Mouse (Mus musculus) midbrain, embryonic 16.5 days (tissue): ENCODE measurements around the gene Hsbp1. TPM values are rescaled to one million over a fixed set of nuclear protein-coding genes. Genes with fewer than 3 reads are reported as not detected.
A peak's percentile ranks its signal among the peaks of the same experiment; 100 is the strongest.
"Not testable (repeated sequence)": the region's sequence is repeated elsewhere in the genome, so short reads cannot be mapped to it uniquely, and the experiment has no call there.

Experiments
- ATAC-seq: fragments of 200-750 bp; cut with Nextera tagmentation; 2 replicates; pipeline ENCODE4 v1.8.0; 2017; ENCODE audit warnings: moderate TSS enrichment
- H3K27ac ChIP-seq: fragments of 300-500 bp; sonication (generic); 2 replicates; pipeline ENCODE4 v1.5.1; 2014; ENCODE audit warnings: mild to moderate bottlenecking, low read length, mixed read lengths
- H3K27me3 ChIP-seq: fragments of 300-500 bp; sonication (generic); 2 replicates; pipeline ENCODE4 v1.6.1; 2014; ENCODE audit warnings: low read depth, low read length, mixed read lengths; ENCODE audit not compliant: control insufficient read depth, insufficient read depth
- H3K36me3 ChIP-seq: fragments of 300-500 bp; sonication (generic); 2 replicates; pipeline ENCODE4 v1.6.1; 2014; ENCODE audit warnings: mild to moderate bottlenecking, low read length, moderate library complexity, mixed read lengths; ENCODE audit not compliant: control insufficient read depth, insufficient read depth
- H3K4me1 ChIP-seq: fragments of 300-500 bp; sonication (generic); 2 replicates; pipeline ENCODE4 v1.6.1; 2014; ENCODE audit warnings: mild to moderate bottlenecking, low read length, mixed read lengths; ENCODE audit not compliant: control insufficient read depth, insufficient read depth
- H3K4me2 ChIP-seq: fragments of 300-500 bp; sonication (generic); 2 replicates; pipeline ENCODE4 v1.6.1; 2014; ENCODE audit warnings: mild to moderate bottlenecking, low read length, mixed read lengths
- H3K4me3 ChIP-seq: fragments of 300-500 bp; sonication (generic); 2 replicates; pipeline ENCODE4 v1.5.1; 2014; ENCODE audit warnings: low read depth, mild to moderate bottlenecking, low read length, moderate library complexity, mixed read lengths
- H3K9ac ChIP-seq: fragments of 300-500 bp; sonication (generic); 2 replicates; pipeline ENCODE4 v1.6.1; 2014; ENCODE audit warnings: low read depth, low read length, mixed read lengths
- H3K9me3 ChIP-seq: fragments of 300-500 bp; sonication (generic); replicated peaks from 2 replicates; pipeline ENCODE4 v1.6.1; 2014; ENCODE audit warnings: mild to moderate bottlenecking, low read length, mixed read lengths; ENCODE audit not compliant: control insufficient read depth, poor library complexity, severe bottlenecking
- WGBS: fragments of 180-500 bp; shearing (Covaris S2); extraction: QIAGEN DNeasy Blood & Tissue Kit; methylation state at CpG from one replicate; pipeline ENCODE4 v1.1.7; 2014; 5-methylcytosine and 5-hydroxymethylcytosine counted together
- polyA plus RNA-seq: library from polyadenylated mRNA; unstranded; fragments of >200 nt; fragmentation: Nextera tagmentation; extraction: Ambion mirVana; gene quantifications from 2 replicates; pipeline ENCODE4 v1.2.1, GENCODE M21; 2015

Gene Hsbp1
- polyA plus RNA-seq, 1 experiment from 2014 or later = 970 TPM

DNA sequence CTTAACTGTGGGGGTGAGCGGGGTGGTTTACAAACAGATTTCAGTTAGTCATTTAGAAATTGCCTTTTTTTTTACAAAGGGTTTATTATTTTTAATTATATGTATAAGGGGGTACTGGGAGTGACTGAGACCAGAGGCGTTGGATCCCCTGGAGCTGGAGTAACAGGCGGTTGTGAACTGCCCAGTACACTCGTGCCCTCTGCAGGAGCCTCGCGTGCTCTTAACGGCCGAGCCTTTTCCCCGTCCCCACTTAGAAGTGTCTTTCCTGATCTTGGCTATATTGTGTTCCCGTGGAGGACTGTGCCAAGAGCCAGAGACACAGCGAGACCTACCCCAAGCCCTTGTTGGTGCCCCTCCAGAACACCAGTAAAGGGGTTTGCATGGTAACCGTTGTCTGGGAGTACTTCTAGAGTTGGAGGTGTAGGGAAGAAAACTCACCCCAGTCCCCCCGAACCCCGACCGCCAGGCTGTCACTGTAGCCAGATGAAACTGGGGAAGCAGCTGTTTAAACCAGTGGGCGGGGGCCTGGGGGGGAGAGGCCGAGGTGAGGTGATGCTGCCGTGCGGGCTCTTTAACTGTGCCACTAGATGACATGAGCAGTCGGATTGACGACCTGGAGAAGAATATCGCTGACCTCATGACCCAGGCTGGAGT, 868 bp downstream of the Hsbp1 start:
- H3K9ac ChIP-seq = peak overlapping the region; percentile 97
- peaks cover 10% of the 10 kb centered on the region for H3K4me1 ChIP-seq
- 64% methylated on average over 22 of the region's 22 CpGs for WGBS
- H3K9me3 ChIP-seq = no peaks in the 10 kb centered on the region
- peak overlapping the region; percentile 82 for H3K4me3 ChIP-seq
- peaks cover 5% of the 10 kb centered on the region for H3K27me3 ChIP-seq
- peaks cover 27% of the 10 kb centered on the region for H3K36me3 ChIP-seq
- ATAC-seq = peak; percentile 6; the same call in 1 of the 2 replicates
- no peak overlapping the region for H3K27ac ChIP-seq
- peak overlapping the region; percentile 80 for H3K4me2 ChIP-seq

DNA sequence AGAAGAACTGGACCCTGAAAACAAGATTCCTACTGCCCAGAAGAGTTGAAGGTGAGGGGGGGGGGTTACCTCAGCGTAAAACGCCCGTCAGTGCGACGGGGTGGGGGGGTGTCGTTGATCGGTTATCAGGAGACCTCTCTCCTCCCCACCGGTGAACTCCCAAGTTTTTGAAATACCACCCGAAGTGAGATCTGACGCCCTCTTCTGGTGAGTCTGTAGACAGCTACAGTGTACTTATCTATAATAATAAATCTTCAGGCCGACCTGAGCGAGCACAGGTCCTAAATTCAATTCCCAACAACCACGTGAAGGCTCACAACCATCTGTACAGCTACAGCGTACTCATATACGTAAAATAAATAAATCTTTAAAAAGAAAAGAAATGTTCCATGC, 1.4 kb downstream of the Hsbp1 start:
- 91% methylated on average over 15 of the region's 15 CpGs for WGBS
- ATAC-seq = no peak
- H3K27me3 ChIP-seq = peaks cover 5% of the 10 kb centered on the region
- no peaks in the 10 kb centered on the region for H3K9me3 ChIP-seq
- H3K36me3 ChIP-seq = peaks cover 27% of the 10 kb centered on the region
- H3K9ac ChIP-seq = peak overlapping the region; percentile 97; the same call in 1 of the 2 replicates
- peak overlapping the region; percentile 82 for H3K4me3 ChIP-seq
- peaks cover 10% of the 10 kb centered on the region for H3K4me1 ChIP-seq
- H3K27ac ChIP-seq = no peak overlapping the region
- H3K4me2 ChIP-seq = peak overlapping the region; percentile 80

DNA sequence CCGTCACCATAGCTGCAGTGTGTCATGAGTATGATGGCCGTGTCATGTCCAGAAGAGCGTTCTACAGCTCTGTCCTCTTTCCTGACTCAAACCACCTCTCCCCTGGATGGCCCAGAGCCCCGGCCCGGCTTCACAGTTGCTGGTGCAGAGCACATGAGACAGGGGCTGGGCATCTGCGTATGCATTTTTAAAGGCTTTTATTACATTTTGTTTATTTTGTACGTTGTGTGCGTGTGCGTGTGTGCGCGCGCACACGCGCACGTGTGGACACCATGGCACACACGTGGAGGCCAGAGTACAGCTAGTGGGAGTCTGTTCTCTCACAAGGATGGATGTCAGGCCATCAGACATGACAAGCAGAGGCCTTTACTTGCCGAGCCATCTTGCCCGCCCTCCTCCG, 7.4 kb downstream of the Hsbp1 start:
- Histone ChIP-seq H3K27me3 (no peaks in the 10 kb centered on the region), H3K9ac (no peak overlapping the region), H3K4me2 (no peak overlapping the region), H3K9me3 (no peaks in the 10 kb centered on the region), H3K27ac (no peak overlapping the region), H3K36me3 (peaks cover 23% of the 10 kb centered on the region), H3K4me3 (no peak overlapping the region), H3K4me1 (no peaks in the 10 kb centered on the region)
- WGBS = 94% methylated on average over 19 of the region's 19 CpGs
- no peak for ATAC-seq

DNA sequence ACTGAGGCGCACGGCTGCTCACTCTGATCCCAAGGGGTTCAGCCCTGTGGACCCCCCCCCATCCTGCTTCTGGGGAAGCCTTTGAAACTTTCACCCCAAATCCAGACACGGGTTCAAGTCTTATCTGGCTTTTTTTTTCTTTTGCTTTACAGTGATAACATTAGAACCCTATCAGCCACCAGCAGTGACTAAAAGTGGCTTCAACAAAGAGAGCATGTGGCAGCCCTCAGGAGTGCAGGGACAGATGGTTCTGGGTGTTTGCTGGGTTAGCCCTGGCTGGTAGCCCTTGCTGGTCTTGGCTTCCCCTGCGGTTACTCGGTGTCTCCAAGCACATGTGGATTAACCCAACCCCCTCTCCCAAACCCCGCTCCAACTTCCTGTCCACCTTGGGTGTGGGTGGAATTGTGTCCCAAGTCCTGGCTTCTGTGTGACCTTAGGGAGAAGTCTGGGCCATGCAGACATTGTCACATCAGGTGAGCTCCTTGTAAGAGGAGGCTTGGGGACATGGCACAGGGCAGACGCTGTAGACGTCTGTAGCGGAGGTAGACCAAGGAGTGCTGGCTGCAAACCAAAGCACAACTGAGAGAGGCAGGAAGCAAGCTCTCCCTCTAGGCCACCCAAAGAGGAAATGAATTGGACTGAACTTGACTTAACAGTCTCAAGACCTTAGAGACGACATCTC, 8.8 kb downstream of the Hsbp1 start:
- ATAC-seq = no peak
- Histone ChIP-seq H3K4me3 (no peak overlapping the region), H3K9ac (no peak overlapping the region), H3K4me2 (no peak overlapping the region), H3K9me3 (no peaks in the 10 kb centered on the region), H3K4me1 (no peaks in the 10 kb centered on the region), H3K36me3 (peaks cover 16% of the 10 kb centered on the region), H3K27me3 (no peaks in the 10 kb centered on the region), H3K27ac (no peak overlapping the region)
- 82% methylated on average over 10 of the region's 10 CpGs for WGBS

DNA sequence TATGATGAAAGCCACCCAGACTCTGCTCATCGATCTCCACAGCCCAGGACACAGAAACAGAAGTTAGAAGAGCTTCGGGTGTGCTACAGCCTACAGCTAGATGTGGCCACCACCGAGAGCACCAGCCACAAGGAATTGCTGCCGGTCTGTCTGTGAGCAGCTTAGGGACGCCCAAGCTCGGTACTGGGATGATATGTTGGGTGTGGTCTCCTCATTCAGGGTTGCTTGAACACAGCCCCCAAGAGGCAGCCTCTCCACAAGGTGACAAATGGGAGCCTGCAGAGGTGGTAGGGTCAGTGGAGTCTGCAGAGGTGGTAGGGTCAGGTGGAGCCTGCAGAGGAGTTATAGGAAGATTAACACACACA, 9.4 kb downstream of the Hsbp1 start:
- no peak for ATAC-seq
- no peak overlapping the region for H3K4me3 ChIP-seq
- peaks cover 11% of the 10 kb centered on the region for H3K36me3 ChIP-seq
- H3K9ac ChIP-seq = no peak overlapping the region
- no peak overlapping the region for H3K27ac ChIP-seq
- no peaks in the 10 kb centered on the region for H3K4me1 ChIP-seq
- H3K27me3 ChIP-seq = no peaks in the 10 kb centered on the region
- H3K9me3 ChIP-seq = no peaks in the 10 kb centered on the region
- no peak overlapping the region for H3K4me2 ChIP-seq
- 94% methylated on average over 6 of the region's 6 CpGs for WGBS

DNA sequence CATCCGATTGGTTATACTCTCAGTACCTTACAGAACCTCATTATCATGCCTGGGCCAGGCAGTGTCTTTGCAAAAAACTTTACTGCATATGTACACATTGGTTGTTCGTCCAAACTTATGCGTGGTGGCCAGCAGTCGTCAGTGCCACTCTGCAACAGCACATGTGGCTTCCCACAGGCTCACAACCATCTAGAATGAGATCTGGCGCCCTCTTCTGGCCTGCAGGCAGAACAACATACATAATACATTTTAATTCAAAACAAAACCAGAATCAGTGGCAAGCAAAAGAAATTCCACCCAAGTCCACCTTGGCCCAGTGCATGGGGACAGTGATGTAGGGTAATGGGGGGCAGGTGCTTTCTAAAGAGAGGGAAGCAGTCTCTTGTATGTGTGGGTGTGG, 12.3 kb downstream of the Hsbp1 start:
- not testable (repeated sequence) for H3K4me2 ChIP-seq, H3K36me3 ChIP-seq, H3K4me3 ChIP-seq, H3K27ac ChIP-seq, H3K27me3 ChIP-seq, H3K9me3 ChIP-seq, H3K4me1 ChIP-seq, ATAC-seq, H3K9ac ChIP-seq
- 54% methylated on average over 5 of the region's 5 CpGs for WGBS

DNA sequence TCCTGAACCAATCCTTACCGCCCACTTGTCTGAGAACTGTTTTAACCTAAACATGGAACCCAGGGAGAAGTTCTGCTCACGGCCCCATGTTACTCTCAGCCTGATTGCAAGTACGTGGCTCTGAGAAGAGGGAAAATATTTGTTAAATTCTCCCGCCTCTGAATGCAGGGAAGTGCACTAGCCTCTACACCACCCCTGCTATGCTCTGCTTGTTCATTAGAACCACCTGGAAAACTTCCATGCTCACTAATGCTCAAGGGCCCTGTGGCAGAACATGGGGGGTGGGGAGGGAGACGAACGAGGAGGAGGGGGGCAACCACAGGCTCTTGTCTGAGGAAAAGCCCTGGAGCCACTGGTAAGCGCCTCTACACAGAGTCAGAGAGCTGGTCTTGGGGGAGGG, 13.9 kb downstream of the Hsbp1 start:
- no peaks in the 10 kb centered on the region for H3K4me1 ChIP-seq
- ATAC-seq = no peak
- no peak overlapping the region for H3K27ac ChIP-seq
- H3K27me3 ChIP-seq = no peaks in the 10 kb centered on the region
- H3K9ac ChIP-seq = no peak overlapping the region
- no peaks in the 10 kb centered on the region for H3K36me3 ChIP-seq
- H3K9me3 ChIP-seq = no peaks in the 10 kb centered on the region
- no peak overlapping the region for H3K4me3 ChIP-seq
- no peak overlapping the region for H3K4me2 ChIP-seq
- 83% methylated on average over 7 of the region's 7 CpGs for WGBS

DNA sequence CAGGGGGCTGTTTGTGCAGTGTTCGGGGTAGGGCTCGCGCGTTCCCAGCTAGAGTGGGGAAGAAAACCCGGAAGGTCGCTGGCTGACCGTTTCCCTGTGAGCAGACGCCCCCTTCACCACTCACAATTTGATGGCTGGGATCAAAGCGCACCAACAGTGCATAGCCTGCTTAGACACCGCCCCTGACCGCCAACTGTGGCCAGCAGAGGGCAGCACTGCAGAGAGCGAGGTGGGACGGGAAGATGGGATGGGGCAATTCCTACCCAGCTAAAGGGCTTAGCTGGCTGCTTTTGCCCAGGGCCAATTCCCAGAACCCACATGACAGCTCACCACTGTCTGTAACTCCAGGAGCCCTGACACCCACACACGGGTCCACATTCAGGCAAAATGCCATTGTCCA, 14.5 kb downstream of the Hsbp1 start:
- no peak overlapping the region for H3K4me3 ChIP-seq
- H3K9me3 ChIP-seq = no peaks in the 10 kb centered on the region
- H3K27me3 ChIP-seq = no peaks in the 10 kb centered on the region
- no peak for ATAC-seq
- no peak overlapping the region for H3K9ac ChIP-seq
- H3K27ac ChIP-seq = no peak overlapping the region
- no peaks in the 10 kb centered on the region for H3K4me1 ChIP-seq
- no peak overlapping the region for H3K4me2 ChIP-seq
- WGBS = 43% methylated on average over 14 of the region's 14 CpGs
- no peaks in the 10 kb centered on the region for H3K36me3 ChIP-seq

DNA sequence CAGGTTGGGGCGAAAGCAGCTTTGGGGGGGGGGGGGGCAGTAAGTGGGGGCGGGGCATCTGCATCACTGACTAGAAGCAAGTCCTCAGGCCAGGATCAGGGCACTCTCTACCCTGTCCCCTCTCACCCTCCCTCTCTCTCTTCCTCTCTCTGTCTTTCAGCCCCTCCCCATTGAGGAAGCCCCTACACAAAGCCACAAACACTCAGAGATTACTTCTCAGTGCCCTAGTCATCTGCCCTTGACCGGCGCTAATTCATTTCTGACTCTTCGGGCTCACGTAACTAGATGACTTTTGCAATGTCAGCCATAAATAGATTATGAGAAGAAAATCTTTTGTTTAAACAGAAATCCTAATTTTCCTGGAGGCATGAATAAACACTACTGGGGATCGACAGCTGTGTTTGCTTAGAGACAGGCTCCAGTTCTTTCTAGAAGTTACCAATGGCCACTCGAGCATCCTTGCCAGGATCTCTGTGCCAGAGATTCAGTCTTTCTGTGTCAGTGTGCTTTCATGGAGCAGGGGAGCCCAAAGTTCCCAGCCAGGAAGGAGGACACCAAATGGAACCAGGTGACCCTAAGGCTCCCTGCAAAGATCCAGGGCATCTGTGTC, 16.5 kb downstream of the Hsbp1 start:
- ATAC-seq = no peak

More for the DNA sequence above, 16.5 kb downstream of the Hsbp1 start:
- Histone ChIP-seq H3K27ac (no peak overlapping the region), H3K27me3 (no peaks in the 10 kb centered on the region), H3K9ac (no peak overlapping the region), H3K9me3 (no peaks in the 10 kb centered on the region), H3K4me2 (no peak overlapping the region), H3K4me3 (no peak overlapping the region), H3K4me1 (no peaks in the 10 kb centered on the region), H3K36me3 (no peaks in the 10 kb centered on the region)
- 63% methylated on average over 7 of the region's 8 CpGs for WGBS
